Mouse (Mus musculus): ENCODE measurements at regions not wholly inside any gene's neighbourhood (a gene's known extent, or its start where the extent isn't known, plus 50 kb on each side); places are given as distances from the start of the nearest gene placed in this dataset.

DNA sequence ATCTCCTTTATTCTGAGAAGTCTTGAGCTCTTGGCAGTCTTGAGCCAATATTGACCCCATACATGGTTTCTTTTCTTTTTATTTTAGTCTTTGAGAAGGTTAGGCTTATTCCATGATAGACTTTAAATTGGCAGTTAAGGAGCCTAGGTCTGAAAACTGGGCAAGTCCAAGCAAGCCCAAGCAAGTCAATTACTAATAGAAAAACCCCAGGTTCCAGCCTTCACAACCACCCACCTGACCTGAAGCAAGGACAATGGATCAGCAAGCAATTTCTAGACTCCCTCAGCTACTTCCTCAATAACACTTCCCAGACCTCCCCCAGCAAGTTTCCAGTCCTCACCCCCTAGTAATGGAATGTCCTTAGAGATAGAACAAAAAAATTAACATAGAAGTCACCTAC, 279.9 kb downstream of the Arl4a start:
- no peaks in the 10 kb centered on the region for H3K27me3 ChIP-seq (replicated peaks)
- no peak overlapping the region for H3K4me3 ChIP-seq (replicated peaks)
- H3K4me1 ChIP-seq = no peaks in the 10 kb centered on the region
- no peak overlapping the region for H3K9ac ChIP-seq (replicated peaks)
- no peaks in the 10 kb centered on the region for H3K9me3 ChIP-seq (replicated peaks)
- no peaks in the 10 kb centered on the region for H3K36me3 ChIP-seq
- no peak overlapping the region for H3K4me2 ChIP-seq
- ATAC-seq (ENCODE audit: low FRiP score) = no peak
- no peak overlapping the region for H3K27ac ChIP-seq (replicated peaks)

DNA sequence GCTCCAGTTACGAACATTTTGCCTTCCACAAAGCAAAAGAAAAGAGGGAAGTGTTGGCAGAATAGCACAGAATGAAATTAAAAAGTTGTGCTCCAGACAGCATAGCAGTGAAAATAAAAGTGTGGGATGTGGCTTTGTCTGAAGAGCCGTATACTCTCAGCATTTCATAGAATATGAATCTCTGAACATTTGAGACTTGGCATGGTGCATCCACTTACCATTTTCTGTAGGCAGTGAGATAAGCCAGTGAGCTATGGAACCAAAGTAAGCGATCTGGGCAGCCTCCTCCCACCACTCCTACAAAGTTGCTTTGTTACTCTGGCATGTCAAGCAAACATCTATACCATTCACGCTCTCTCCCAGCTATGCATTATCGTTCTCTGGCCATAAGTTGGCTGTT, 286.0 kb downstream of the Arl4a start:
- Histone ChIP-seq H3K36me3 (no peaks in the 10 kb centered on the region), H3K4me1 (no peaks in the 10 kb centered on the region), H3K27me3 (replicated peaks) (no peaks in the 10 kb centered on the region), H3K9me3 (replicated peaks) (no peaks in the 10 kb centered on the region), H3K4me3 (replicated peaks) (no peak overlapping the region), H3K4me2 (no peak overlapping the region), H3K9ac (replicated peaks) (no peak overlapping the region), H3K27ac (replicated peaks) (no peak overlapping the region)
- WGBS = 91% methylated on average over 5 of the region's 5 CpGs
- ATAC-seq (ENCODE audit: low FRiP score) = no peak

DNA sequence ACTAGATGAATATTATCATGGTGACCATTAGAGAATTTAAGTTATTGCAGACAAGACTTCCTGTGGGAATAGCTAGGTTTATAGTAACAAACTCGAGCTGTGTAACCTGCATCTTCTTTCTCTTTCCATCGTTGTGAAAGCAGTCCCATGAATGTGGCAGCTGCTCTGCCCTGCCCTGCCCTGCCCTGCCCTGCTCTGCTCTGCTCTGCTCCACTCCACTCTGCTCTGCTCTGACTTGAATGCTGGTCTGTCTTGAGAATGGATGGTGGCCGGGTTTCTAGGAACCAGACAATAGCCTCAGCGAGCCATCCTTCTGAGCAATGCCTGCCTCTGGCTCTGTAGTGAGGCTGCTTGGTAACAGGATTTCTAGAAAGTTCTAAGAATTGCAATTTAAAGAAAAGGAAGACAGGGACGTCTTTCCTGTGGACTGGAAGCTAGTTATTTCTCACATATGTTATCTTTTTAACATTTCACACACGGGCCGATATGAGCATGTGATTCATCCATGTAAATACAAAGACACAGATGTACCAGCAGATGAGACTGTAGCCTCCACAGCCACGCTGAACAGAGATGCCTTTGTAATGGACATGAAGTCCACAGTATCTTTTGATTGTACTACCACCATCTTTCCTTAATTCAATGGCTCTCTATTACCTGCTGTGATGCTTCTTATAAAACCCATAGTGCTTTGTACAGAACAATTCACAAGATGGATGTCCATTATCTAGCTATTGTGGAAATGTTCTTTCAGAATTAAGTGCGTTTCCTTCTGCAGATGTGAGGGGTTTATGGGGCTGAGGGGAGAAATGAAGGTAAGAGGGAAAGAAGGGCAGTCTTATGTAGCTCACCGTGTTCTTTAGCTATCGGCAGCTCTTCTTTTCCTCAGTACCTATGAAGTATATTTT, 295.4 kb downstream of the Arl4a start:
- ATAC-seq (ENCODE audit: low FRiP score) = peak; percentile 59
- Histone ChIP-seq H3K4me1 (peaks cover 4% of the 10 kb centered on the region), H3K9me3 (replicated peaks) (no peaks in the 10 kb centered on the region), H3K27me3 (replicated peaks) (no peaks in the 10 kb centered on the region), H3K27ac (replicated peaks) (0 out of 2 replicates have a peak overlapping the region, but pooled peaks have one; percentile 13), H3K36me3 (no peaks in the 10 kb centered on the region), H3K4me2 (no peak overlapping the region), H3K4me3 (replicated peaks) (no peak overlapping the region), H3K9ac (replicated peaks) (no peak overlapping the region)
- 16% methylated on average over 11 of the region's 11 CpGs for WGBS

DNA sequence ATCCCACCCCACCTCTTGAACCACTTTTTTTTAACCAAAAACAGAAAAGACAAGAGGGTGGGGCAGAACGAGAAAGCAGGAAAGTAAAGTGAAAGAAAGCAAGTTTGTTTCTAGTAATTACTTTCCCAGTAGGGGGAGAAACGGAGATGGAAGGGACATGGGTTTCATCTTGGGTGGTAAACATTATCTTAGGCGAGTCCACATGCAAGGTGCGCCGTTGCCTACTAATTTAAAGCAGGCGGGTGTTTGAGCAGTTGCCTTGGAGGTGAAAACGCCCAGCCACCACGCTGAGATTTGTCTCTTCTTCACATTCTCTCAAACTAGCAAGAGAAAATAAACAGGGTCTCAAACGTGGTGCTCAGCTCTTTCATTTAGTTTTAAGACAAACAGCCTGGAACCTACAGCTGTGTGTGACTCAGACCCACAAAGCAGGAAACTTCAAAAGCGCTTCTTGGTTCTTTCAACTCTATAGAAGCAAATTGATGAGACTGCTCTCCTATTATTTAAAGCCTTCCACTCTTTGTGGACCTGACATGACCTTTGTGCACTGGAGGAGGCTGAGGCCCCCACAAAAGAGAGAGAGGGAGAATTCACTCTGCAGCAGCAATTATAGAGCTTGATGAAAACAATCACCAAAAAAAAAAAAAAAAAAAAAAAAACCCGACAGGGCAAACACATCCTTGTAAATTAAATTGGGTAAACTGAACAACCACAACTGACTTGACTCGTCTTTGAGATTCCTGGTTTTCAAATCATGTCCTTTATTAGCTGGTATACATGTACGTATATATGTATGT, 296.6 kb downstream of the Arl4a start:
- Histone ChIP-seq H3K4me1 (peaks cover 12% of the 10 kb centered on the region), H3K36me3 (no peaks in the 10 kb centered on the region), H3K4me2 (0 out of 2 replicates have a peak overlapping the region, but pooled peaks have one; percentile 9), H3K9me3 (replicated peaks) (no peaks in the 10 kb centered on the region), H3K27ac (replicated peaks) (no peak overlapping the region), H3K4me3 (replicated peaks) (no peak overlapping the region), H3K27me3 (replicated peaks) (no peaks in the 10 kb centered on the region), H3K9ac (replicated peaks) (no peak overlapping the region)
- no peak for ATAC-seq (ENCODE audit: low FRiP score)
- WGBS = 14% methylated on average over 13 of the region's 13 CpGs

DNA sequence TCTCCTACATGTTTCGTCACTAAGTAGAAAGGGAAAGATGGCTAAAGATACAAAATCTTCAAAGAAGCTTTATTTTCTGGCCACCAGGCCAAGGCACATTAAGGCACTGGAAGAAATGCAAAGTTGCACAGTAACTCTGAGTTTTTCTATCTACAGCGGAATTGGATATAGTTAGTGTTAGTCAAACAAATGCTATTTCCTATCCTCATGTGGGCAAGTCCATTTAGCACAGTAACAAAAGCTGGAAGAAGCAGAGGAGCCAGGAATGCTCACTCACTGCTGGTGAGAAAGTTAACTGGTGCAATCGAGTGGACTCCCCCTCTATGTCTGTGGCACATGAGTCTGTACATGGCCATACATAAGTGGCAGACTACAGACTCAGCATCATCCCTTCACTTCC, 300.9 kb downstream of the Arl4a start:
- Histone ChIP-seq H3K4me3 (replicated peaks) (no peak overlapping the region), H3K4me2 (no peak overlapping the region), H3K9me3 (replicated peaks) (no peaks in the 10 kb centered on the region), H3K36me3 (no peaks in the 10 kb centered on the region), H3K4me1 (peaks cover 14% of the 10 kb centered on the region), H3K9ac (replicated peaks) (no peak overlapping the region), H3K27me3 (replicated peaks) (no peaks in the 10 kb centered on the region), H3K27ac (replicated peaks) (peak overlapping the region; percentile 68; the same call in 1 of the 2 replicates)
- no peak for ATAC-seq (ENCODE audit: low FRiP score)
- 94% methylated on average over 3 of the region's 3 CpGs for WGBS

DNA sequence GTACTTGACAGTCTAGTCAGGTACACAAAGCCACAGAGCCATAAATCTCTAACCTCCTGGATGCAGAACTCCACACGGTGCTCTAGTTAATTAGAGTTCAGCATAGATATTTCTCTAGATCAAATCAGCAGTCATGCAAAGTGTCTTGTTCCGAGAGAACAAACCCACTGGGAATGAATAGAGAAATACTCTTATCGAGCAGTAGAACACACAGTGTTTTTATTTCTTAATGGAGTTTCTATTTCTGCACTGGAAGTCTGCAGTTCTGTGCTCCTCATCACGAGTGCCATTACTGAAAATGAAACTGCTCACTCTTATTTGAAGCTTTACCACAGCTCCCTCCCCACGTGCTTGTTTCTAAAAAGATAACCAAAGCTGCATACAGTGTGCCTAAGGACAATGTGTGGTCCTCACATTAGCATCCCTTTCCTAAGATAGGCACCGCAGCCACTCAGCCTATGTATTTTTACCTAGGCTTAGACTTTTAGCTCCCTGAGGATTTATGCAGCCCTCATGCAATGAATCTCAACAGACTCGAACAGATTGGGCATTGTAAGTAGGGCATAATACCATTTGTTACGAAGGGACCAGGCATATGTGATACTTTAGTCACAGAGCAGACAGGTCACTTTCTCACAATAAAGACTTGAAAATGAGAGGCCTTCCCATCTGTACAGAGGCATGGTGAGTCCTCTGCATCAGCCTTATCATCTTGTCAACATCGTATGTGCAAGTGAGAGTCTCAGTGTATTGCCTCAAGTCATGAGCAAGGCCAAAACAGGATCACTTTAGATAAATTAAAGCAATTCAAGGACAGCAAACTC, 301.5 kb downstream of the Arl4a start:
- Histone ChIP-seq H3K9me3 (replicated peaks) (no peaks in the 10 kb centered on the region), H3K27me3 (replicated peaks) (no peaks in the 10 kb centered on the region), H3K9ac (replicated peaks) (no peak overlapping the region), H3K36me3 (no peaks in the 10 kb centered on the region), H3K27ac (replicated peaks) (peak overlapping the region; percentile 68), H3K4me3 (replicated peaks) (no peak overlapping the region), H3K4me1 (peaks cover 14% of the 10 kb centered on the region), H3K4me2 (peak overlapping the region; percentile 30)
- 9% methylated on average over 9 of the region's 9 CpGs for WGBS
- peak; percentile 74 for ATAC-seq (ENCODE audit: low FRiP score)

DNA sequence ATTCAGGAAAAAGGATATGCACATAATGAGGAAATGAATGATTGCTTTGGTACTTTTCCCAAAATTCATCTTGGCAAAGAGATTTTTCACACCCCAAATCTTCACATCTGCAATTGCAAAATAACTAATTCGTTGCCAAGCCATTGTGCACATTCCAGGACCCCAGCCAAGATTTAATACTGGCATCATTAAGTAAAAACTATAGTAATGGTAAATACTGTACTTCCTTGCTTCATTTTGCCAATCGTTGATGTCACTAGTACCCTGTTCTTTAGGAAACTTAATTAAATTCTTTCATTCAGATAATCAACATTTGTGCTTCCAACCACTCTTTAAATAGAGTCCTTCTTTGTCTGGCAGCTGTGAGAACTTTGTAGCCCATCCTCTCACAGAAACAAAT, 303.6 kb downstream of the Arl4a start:
- Histone ChIP-seq H3K27ac (replicated peaks) (no peak overlapping the region), H3K27me3 (replicated peaks) (no peaks in the 10 kb centered on the region), H3K9ac (replicated peaks) (no peak overlapping the region), H3K4me1 (peaks cover 14% of the 10 kb centered on the region), H3K4me2 (no peak overlapping the region), H3K4me3 (replicated peaks) (no peak overlapping the region), H3K36me3 (no peaks in the 10 kb centered on the region), H3K9me3 (replicated peaks) (no peaks in the 10 kb centered on the region)
- ATAC-seq (ENCODE audit: low FRiP score) = no peak
- WGBS = 47% methylated on average over 2 of the region's 2 CpGs

DNA sequence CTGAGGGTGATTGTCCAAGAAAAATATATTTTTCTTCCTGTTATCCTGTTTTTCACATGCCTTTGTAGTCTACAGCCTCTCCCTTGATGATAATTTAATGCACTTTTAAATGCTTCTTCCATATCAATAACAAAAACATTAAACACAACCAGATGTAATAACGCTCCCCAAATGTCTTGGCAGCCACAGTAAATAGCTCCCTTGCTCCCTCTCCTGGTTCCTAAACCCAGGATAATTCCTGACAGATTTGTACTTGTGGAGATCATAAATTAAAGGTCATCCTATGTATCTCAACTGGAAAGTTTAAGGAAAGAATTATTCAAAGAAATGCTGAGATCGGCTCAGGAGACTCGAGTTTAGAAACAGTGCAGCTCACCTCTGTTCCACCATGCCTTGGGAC, 306.6 kb downstream of the Arl4a start:
- ATAC-seq (ENCODE audit: low FRiP score) = no peak
- Histone ChIP-seq H3K9ac (replicated peaks) (no peak overlapping the region), H3K36me3 (no peaks in the 10 kb centered on the region), H3K27me3 (replicated peaks) (no peaks in the 10 kb centered on the region), H3K9me3 (replicated peaks) (no peaks in the 10 kb centered on the region), H3K4me3 (replicated peaks) (no peak overlapping the region), H3K4me2 (no peak overlapping the region), H3K27ac (replicated peaks) (no peak overlapping the region), H3K4me1 (peaks cover 5% of the 10 kb centered on the region)
- 58% methylated on average over 3 of the region's 3 CpGs for WGBS

DNA sequence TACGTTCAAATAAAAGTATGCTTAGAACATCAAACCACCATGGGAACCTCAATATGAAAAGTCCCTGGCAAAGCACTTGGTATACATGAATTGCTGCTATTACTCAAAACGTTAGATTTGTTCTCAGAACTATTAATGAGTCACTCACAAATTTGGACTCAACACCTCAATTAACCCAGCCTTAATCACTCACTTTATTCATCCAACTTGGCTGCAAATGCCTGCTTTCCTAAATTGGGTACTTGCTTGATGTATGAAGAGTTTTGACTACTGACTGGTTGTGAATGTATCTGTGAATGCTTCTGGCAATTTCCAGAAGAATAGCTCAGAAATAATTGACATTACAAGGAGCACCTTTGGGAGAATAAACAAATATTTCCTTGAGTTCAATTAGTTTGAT, 308.6 kb downstream of the Arl4a start:
- Histone ChIP-seq H3K9ac (replicated peaks) (no peak overlapping the region), H3K9me3 (replicated peaks) (no peaks in the 10 kb centered on the region), H3K4me1 (no peaks in the 10 kb centered on the region), H3K36me3 (no peaks in the 10 kb centered on the region), H3K27ac (replicated peaks) (no peak overlapping the region), H3K4me2 (no peak overlapping the region), H3K4me3 (replicated peaks) (no peak overlapping the region), H3K27me3 (replicated peaks) (no peaks in the 10 kb centered on the region)
- ATAC-seq (ENCODE audit: low FRiP score) = no peak
- 74% methylated on average over 2 of the region's 2 CpGs for WGBS

DNA sequence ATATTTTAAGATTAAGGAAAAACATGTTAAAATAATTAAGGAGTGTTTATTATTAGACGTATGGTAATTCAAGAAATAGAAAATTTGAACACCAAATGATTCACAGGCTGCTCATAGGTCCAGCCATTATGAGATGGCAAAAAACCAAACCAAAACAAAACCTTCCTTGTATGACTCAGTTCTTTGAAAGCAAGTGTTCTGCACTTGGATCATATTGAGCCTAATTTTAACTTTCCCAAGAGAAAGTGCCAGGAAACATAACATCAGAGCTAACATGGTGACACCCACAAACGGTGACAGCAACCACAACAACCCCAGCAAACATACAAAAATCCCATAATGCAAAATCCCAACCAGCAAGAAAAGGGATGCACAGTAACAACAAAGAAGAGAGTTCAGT, 313.7 kb downstream of the Arl4a start:
- ATAC-seq (ENCODE audit: low FRiP score) = no peak
- H3K4me1 ChIP-seq = no peaks in the 10 kb centered on the region
- no peak overlapping the region for H3K9ac ChIP-seq (replicated peaks)
- H3K27ac ChIP-seq (replicated peaks) = no peak overlapping the region
- 88% methylated on average over 2 of the region's 2 CpGs for WGBS
- no peaks in the 10 kb centered on the region for H3K36me3 ChIP-seq
- no peaks in the 10 kb centered on the region for H3K27me3 ChIP-seq (replicated peaks)
- no peaks in the 10 kb centered on the region for H3K9me3 ChIP-seq (replicated peaks)
- no peak overlapping the region for H3K4me2 ChIP-seq
- H3K4me3 ChIP-seq (replicated peaks) = no peak overlapping the region

DNA sequence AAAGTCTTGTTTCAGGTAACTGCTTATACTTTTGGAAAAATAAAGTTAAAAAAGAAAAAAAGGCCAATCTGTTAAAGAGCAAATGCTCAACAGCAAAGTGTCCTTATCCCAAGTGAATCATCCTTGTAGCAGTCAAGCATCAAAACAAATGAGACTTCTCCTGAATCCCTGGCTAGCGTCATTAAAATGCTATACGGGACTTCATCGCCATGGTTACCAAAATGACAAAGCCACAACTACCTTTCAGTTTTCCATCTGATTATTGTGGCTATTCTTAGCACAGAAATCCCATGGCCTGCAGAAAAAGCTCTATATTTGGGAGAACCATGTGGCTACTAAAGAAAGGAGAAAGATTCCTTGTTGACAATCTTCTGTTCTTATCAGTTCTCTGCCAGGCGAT, 322.7 kb downstream of the Arl4a start:
- H3K9me3 ChIP-seq (replicated peaks) = no peaks in the 10 kb centered on the region
- H3K27ac ChIP-seq (replicated peaks) = no peak overlapping the region
- H3K4me1 ChIP-seq = 0 out of 2 replicates have a peak, but pooled peaks cover 3% of the 10 kb centered on the region
- no peak for ATAC-seq (ENCODE audit: low FRiP score)
- H3K4me2 ChIP-seq = no peak overlapping the region
- no peaks in the 10 kb centered on the region for H3K36me3 ChIP-seq
- WGBS = 26% methylated on average over 4 of the region's 4 CpGs
- H3K9ac ChIP-seq (replicated peaks) = no peak overlapping the region
- no peak overlapping the region for H3K4me3 ChIP-seq (replicated peaks)
- no peaks in the 10 kb centered on the region for H3K27me3 ChIP-seq (replicated peaks)

Measured in neural tube, embryonic 15.5 days (tissue).